Mouse (Mus musculus): ENCODE data around the gene 1700020A23Rik.

- no peak for TF ChIP-seq CTCF (conservative IDR thresholded peaks at IDR 0.05; ENCODE audit: low read length)
- TF ChIP-seq POU5F1 (IDR thresholded peaks at IDR 0.05; ENCODE audit: borderline replicate concordance, low read length): no peak
These were observed 47.5 kb upstream of the 1700020A23Rik start for GRCm38 (mm10) chr2:130357551-130357950.
